Mouse (Mus musculus) liver, embryonic 12.5 days (tissue): Measurements from ENCODE around the gene Plxnc1. TPM values are rescaled to one million over a fixed set of nuclear protein-coding genes. Genes with fewer than 3 reads are reported as not detected.

ENCODE experiments used
- ATAC-seq: fragments of 200-750 bp; cut with Nextera tagmentation; 2 replicates; pipeline ENCODE4 v1.8.0; 2017; ENCODE audit warnings: moderate number of reproducible peaks, mild to moderate bottlenecking, moderate library complexity
- H3K27ac ChIP-seq: fragments of 300-500 bp; sonication (generic); 2 replicates; pipeline ENCODE4 v1.5.1; 2016; ENCODE audit warnings: mild to moderate bottlenecking
- H3K27me3 ChIP-seq: fragments of 300-500 bp; sonication (generic); replicated peaks from 2 replicates; pipeline ENCODE4 v1.6.1; 2016; ENCODE audit warnings: mild to moderate bottlenecking, moderate library complexity
- H3K36me3 ChIP-seq: fragments of 300-500 bp; sonication (generic); 2 replicates; pipeline ENCODE4 v1.6.1; 2016; ENCODE audit warnings: mild to moderate bottlenecking, moderate library complexity
- H3K4me1 ChIP-seq: fragments of 300-500 bp; sonication (generic); 2 replicates; pipeline ENCODE4 v1.6.1; 2016
- H3K4me2 ChIP-seq: fragments of 300-500 bp; sonication (generic); 2 replicates; pipeline ENCODE4 v1.6.1; 2016; ENCODE audit warnings: mild to moderate bottlenecking, moderate library complexity
- H3K4me3 ChIP-seq: fragments of 300-500 bp; sonication (generic); 2 replicates; pipeline ENCODE4 v1.5.1; 2016; ENCODE audit warnings: mild to moderate bottlenecking, moderate library complexity
- H3K9ac ChIP-seq: fragments of 300-500 bp; sonication (generic); 2 replicates; pipeline ENCODE4 v1.6.1; 2016; ENCODE audit warnings: mild to moderate bottlenecking, moderate library complexity
- H3K9me3 ChIP-seq: fragments of 300-500 bp; sonication (generic); replicated peaks from 2 replicates; pipeline ENCODE4 v1.6.1; 2016; ENCODE audit warnings: mild to moderate bottlenecking, moderate library complexity
- WGBS: fragments of 180-500 bp; shearing (Covaris S2); methylation state at CpG from one replicate; pipeline ENCODE4 v1.1.7; 2016; ENCODE audit not compliant: insufficient replicate concordance; 5-methylcytosine and 5-hydroxymethylcytosine counted together
- polyA plus RNA-seq: library from polyadenylated mRNA; unstranded; fragments of >200 nt; fragmentation: Nextera tagmentation; extraction: Ambion mirVana; gene quantifications from 2 replicates; pipeline ENCODE4 v1.2.1, GENCODE M21; 2016

Gene Plxnc1
- polyA plus RNA-seq, 1 experiment from 2014 or later, result 4.4 TPM

DNA sequence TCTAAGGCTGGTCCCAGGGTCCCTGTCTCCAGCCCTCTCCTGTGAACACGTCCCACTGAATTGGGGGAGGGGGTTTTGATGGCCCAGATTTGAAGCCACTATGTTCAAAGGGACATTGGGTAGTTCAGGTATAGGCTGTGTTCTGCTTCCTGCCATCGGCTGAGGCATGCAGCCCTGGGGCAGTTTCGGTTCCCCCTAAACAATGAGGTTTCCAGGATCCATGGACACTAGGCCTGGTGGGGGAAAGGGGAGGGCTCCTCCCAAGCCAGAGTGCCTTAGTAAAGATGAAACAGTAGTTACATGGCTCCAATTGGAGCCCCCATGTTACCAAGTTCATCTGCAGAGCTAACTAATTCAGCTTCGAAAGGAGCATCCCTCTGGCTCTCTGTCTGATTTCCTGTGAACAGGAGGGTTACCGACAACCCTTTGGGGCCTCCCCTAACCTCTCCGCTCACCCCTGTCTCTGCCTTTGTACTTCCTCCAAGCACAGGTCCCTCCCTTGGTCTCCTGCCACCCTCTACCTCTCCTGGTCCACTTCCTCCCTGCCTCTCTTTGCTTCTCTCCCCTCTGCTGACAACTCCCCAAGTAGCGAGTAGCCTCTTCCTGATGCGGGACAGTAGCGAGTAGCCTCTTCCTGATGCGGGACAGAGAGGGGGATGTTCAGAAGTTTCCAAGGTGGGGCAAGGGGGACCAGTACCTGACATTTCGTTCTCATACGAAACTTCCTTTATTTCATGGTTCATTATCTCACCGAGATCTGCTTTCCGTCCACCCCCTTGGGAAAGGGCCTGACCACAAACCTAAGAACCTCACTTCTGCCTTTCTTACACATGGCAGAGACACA lies 116.5 kb downstream of the Plxnc1 start:
- WGBS, result 57% methylated on average over 14 of the region's 14 CpGs
- no peak for ATAC-seq
- no peak overlapping the region for H3K27ac ChIP-seq

DNA sequence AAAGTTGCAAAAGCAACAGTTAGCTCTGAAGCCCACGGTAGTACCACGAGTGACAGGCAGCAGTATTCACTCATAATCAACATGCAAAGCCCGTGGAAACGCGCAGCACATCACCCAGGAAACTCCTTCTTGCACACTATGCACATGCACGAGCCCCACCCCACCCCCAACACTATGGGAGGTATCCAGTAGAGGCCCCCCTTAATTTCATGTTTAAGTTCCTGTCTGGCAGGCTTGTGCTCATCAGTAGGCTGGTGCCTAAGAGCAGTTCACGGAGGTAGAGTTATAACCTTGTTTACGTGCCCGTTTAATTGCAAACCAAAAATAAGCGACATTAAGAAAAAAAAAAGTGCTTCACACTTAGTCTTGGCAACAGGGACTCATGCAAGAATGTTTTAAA lies 117.3 kb downstream of the Plxnc1 start:
- no peak overlapping the region for H3K4me2 ChIP-seq
- H3K4me3 ChIP-seq, result no peak overlapping the region
- H3K9ac ChIP-seq, result no peak overlapping the region
- 81% methylated on average over 10 of the region's 10 CpGs for WGBS
- H3K27ac ChIP-seq, result no peak overlapping the region
- H3K9me3 ChIP-seq, result no peaks in the 10 kb centered on the region
- H3K4me1 ChIP-seq, result peaks cover 18% of the 10 kb centered on the region
- no peaks in the 10 kb centered on the region for H3K27me3 ChIP-seq
- ATAC-seq, result no peak
- H3K36me3 ChIP-seq, result peaks cover 21% of the 10 kb centered on the region

More for the DNA sequence above, 116.5 kb downstream of the Plxnc1 start:
- Histone ChIP-seq H3K4me1 (peaks cover 18% of the 10 kb centered on the region), H3K4me3 (no peak overlapping the region), H3K27me3 (no peaks in the 10 kb centered on the region), H3K9ac (no peak overlapping the region), H3K4me2 (no peak overlapping the region), H3K36me3 (peaks cover 29% of the 10 kb centered on the region), H3K9me3 (no peaks in the 10 kb centered on the region)

DNA sequence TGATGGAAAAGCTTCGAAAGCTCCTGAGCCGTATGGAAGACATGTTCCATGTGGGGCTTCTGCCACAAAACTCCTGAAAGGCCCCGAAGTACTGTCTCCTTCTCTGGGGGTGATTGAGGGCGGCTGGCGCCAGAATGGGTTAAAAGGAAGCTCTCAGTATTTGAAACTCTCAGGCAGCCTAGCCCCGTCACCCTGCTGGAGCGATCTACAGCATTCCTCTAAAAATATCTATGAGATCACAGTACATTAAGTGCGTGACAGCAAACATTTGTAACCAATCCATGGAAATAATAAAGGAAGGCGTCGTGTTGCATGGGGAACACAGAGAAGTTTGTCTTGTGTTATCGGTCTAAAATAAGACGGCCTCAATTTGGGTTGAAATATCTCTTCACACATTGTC lies 118.2 kb downstream of the Plxnc1 start:
- no peak overlapping the region for H3K27ac ChIP-seq
- no peak overlapping the region for H3K4me3 ChIP-seq
- WGBS, result 86% methylated on average over 12 of the region's 12 CpGs
- H3K4me2 ChIP-seq, result no peak overlapping the region
- ATAC-seq, result no peak
- H3K4me1 ChIP-seq, result peaks cover 18% of the 10 kb centered on the region
- H3K36me3 ChIP-seq, result peaks cover 15% of the 10 kb centered on the region
- no peak overlapping the region for H3K9ac ChIP-seq
- no peaks in the 10 kb centered on the region for H3K27me3 ChIP-seq
- H3K9me3 ChIP-seq, result no peaks in the 10 kb centered on the region

DNA sequence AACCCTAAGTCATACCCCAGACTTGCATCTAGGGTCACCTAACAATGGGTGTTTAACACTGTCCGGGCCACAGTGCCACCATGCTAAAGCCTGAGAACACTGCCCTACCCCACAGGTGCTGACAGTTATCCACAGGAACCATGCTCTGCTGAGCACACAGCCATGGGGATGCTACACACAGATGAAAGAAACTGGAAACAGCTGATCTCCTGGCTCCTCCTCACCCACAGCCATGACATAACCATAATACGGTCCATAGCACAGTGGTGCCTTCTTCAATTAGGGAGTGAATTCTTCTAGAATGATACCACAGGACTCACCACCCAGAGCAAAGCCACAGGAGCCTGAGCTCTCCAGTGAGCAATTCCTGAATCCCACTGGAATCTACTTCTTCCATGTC lies 118.7 kb downstream of the Plxnc1 start:
- Histone ChIP-seq H3K4me1 (peaks cover 18% of the 10 kb centered on the region), H3K27me3 (no peaks in the 10 kb centered on the region), H3K9ac (no peak overlapping the region), H3K4me2 (no peak overlapping the region), H3K36me3 (peaks cover 12% of the 10 kb centered on the region), H3K27ac (no peak overlapping the region), H3K9me3 (no peaks in the 10 kb centered on the region), H3K4me3 (no peak overlapping the region)
- no peak for ATAC-seq
- WGBS, result 94% methylated on average over 2 of the region's 2 CpGs

DNA sequence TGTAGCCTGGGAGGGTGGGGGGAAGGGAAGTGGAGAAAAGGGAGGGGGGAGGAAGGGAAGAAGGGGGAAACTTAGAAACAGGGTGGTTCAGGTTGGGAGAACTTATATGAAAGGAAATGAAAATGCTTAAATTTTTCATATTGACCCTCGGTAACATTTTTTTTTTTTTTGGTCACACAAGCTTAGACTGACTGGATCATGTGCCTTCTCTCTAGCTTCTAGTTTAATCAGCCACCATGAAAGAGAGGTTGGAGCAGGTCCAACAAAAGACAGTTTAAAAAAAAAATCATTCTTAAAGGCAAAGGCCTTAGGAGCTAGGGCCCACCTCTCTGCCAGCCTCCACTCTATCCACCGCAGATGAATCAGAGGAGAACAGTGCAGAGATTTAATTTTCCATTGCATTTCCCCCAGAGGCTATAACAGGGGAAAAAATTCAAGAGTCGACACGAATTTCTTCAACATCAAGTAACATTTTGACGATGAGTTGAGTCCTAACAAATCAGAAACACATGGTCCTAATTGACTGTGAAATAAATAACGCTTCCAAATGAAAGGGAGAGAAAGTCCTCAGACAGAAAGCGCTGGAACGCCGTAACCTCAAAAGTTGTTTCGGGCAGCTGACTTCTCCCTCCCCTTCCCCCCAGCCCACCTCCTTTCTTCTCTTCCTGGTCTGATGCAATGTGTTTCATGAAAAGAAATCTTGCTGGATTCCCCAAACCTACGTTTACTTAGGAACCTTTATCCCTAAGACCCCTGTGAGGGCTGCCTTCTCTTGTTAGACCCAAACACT lies 120.5 kb downstream of the Plxnc1 start:
- Histone ChIP-seq H3K4me3 (no peak overlapping the region), H3K27ac (no peak overlapping the region), H3K9ac (no peak overlapping the region), H3K4me2 (no peak overlapping the region), H3K4me1 (peaks cover 10% of the 10 kb centered on the region), H3K27me3 (no peaks in the 10 kb centered on the region), H3K9me3 (no peaks in the 10 kb centered on the region), H3K36me3 (peaks cover 12% of the 10 kb centered on the region)
- WGBS, result 70% methylated on average over 11 of the region's 11 CpGs
- no peak for ATAC-seq

DNA sequence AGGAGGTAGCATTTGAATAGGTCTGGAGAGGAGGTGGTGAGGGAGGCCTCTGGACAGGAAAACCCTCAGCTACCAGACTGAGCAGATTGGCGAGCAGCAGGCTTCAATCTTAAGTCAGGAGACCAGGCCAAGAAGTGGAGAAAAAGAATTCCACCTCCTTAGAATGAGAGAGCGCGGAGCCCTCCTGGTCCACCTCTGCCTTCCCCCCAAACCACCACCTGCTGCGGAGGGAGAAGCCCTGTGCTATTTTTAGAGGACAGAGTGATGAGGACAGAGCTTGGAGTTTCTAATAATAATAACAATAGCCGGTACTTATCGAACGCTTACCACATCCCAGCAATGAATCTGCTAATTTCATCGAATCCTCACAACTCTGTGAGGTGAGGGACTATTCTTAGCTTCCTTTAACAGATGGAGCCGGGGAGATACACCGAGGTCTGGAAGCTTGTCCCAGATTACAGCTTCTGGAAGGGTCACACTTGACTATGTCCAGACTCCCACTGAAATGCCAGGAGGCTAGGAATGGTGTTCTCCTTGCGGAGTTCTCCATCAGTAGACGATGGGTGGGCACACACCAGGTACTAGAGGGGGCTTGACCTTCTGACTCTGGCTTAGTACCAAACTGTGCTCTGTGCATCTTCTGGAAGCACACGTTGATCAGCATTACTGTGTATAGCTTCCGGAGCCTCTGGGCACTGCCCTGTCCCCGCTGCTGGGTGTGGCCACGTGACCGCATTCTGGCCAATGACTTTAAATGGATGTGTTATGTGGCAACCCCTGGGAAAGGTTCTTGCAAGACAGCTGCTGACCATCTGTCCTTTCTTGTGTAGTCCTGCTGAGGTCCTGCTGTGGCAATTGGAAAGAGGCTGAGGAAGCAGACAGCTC lies 125.6 kb downstream of the Plxnc1 start:
- H3K9ac ChIP-seq, result no peak overlapping the region
- no peaks in the 10 kb centered on the region for H3K4me1 ChIP-seq
- no peak overlapping the region for H3K4me2 ChIP-seq
- H3K27me3 ChIP-seq, result no peaks in the 10 kb centered on the region
- H3K9me3 ChIP-seq, result no peaks in the 10 kb centered on the region
- ATAC-seq, result no peak
- 84% methylated on average over 17 of the region's 17 CpGs for WGBS
- H3K27ac ChIP-seq, result no peak overlapping the region
- no peaks in the 10 kb centered on the region for H3K36me3 ChIP-seq
- H3K4me3 ChIP-seq, result no peak overlapping the region

DNA sequence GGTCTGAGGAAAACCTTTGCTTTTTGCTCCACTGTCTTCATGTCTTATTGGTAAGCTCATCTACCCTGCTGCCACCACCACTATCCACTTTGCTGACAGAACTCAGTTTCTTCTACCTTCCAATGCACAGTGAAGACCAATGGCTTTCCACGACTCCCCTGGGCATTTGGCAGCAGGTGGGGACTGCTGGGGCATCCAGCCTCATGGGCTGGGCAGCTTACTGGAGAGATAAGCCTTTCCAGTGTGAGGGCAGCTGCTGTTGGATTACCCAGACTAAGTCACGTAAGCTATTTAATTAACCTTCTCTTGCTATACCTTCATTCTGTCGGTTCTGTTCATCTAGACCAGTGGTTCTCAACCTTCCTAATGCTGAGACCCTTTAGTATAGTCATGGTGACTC lies 126.5 kb downstream of the Plxnc1 start:
- H3K4me2 ChIP-seq, result no peak overlapping the region
- no peak overlapping the region for H3K9ac ChIP-seq
- H3K27ac ChIP-seq, result no peak overlapping the region
- no peaks in the 10 kb centered on the region for H3K27me3 ChIP-seq
- ATAC-seq, result no peak
- H3K9me3 ChIP-seq, result no peaks in the 10 kb centered on the region
- no peaks in the 10 kb centered on the region for H3K4me1 ChIP-seq
- H3K4me3 ChIP-seq, result no peak overlapping the region
- WGBS, result 71% methylated on average over 3 of the region's 3 CpGs
- H3K36me3 ChIP-seq, result no peaks in the 10 kb centered on the region

DNA sequence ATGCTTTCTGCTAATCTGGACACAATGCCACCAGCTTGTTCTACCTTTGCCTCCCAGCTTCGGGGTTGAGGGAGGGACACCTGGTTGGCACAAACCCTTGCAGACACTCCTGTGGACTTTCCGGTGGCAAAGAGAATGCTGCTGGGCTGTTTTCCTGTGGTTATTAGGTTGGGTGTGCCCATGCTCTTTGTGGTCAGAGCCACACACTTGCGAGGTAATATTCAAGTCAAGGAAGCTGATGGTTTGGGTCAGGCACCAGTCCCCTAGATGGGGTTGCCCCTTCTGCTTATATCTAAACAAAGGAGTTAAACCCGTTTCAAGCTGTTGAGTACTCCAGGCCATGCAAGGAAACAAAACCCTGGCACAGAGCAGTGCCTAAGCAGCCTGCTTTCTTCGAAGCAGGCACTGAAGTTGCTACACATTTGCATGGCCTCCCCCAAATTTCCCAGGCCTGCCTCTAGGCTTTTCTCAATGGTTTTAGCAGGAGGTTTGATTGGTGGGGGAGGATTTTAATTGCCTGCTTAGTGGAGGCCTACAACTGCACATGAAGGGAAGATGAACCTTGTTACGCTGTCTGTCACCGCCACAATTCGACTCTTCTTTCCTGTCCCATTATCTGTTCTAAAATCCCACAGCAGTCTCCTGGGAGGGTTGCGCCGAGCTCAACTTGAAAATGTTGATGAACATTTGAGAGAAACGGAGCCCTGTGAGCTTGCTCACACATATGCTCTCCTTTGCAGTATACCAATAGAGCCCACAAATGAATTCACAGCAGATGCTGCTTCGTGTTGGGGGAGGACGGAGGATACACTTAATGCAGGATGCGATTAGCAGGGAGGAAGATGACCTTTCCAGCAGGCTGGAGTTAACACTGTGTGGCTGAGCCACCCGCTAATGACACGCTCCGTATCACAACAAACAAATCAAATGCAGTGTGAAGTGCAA lies 132.5 kb downstream of the Plxnc1 start:
- H3K9me3 ChIP-seq, result no peaks in the 10 kb centered on the region
- ATAC-seq, result no peak
- no peak overlapping the region for H3K9ac ChIP-seq
- no peak overlapping the region for H3K27ac ChIP-seq
- H3K27me3 ChIP-seq, result no peaks in the 10 kb centered on the region
- 61% methylated on average over 17 of the region's 17 CpGs for WGBS
- no peaks in the 10 kb centered on the region for H3K36me3 ChIP-seq
- no peak overlapping the region for H3K4me3 ChIP-seq
- peaks cover 30% of the 10 kb centered on the region for H3K4me1 ChIP-seq
- no peak overlapping the region for H3K4me2 ChIP-seq

DNA sequence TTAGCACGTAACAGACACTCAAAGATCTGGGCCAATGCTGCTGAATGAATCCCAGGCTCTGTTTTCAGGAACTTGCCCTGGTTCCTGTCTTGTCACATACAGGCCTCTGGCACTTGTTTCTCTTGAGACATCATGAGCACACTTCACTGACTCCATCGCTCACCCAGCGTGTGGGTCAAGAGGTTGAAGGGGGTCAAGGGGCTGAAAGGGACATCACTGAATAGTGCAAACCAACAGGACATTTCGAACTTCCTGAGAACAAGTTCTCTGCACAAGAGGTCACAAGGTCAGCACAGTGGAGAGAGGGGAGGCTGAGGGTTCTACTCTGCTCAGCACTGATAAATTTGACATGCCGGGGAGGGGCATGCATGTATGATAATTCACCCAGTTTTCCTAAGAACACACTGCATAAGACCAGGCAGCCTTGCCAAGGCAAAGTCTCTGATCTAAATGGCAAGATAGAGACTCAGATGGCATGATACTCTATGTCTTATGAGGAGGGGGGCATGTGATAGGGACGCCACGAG lies 134.6 kb downstream of the Plxnc1 start:
- peak; percentile 35; the same call in 1 of the 2 replicates for ATAC-seq

DNA sequence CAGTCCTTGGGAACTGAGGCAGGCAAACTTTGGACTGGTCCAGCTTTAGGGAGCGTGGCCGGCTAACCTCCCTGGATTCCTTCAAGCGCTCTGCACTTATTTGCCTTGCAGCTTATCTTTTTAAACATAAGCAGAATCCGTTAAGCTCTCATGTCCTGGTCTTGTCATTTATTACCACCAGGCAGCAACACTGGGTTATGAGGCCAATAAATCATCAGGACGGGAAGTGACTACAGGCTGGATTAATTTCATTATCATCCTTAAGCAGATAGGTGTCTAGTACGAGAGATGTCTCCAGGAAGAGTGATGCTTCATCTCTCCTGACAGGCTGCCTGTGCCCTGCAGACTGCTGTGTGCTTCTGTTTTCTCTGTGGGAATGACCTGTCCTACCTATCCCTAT lies 136.4 kb downstream of the Plxnc1 start:
- no peak overlapping the region for H3K4me2 ChIP-seq
- H3K9ac ChIP-seq, result no peak overlapping the region
- peak; percentile 46 for ATAC-seq
- no peak overlapping the region for H3K4me3 ChIP-seq
- WGBS, result 43% methylated on average over 6 of the region's 6 CpGs
- H3K36me3 ChIP-seq, result no peaks in the 10 kb centered on the region
- H3K27me3 ChIP-seq, result no peaks in the 10 kb centered on the region
- no peaks in the 10 kb centered on the region for H3K9me3 ChIP-seq
- H3K27ac ChIP-seq, result no peak overlapping the region
- peaks cover 34% of the 10 kb centered on the region for H3K4me1 ChIP-seq

More for the DNA sequence above, 134.6 kb downstream of the Plxnc1 start:
- Histone ChIP-seq H3K27me3 (no peaks in the 10 kb centered on the region), H3K27ac (no peak overlapping the region), H3K9ac (no peak overlapping the region), H3K4me3 (no peak overlapping the region), H3K4me1 (peaks cover 30% of the 10 kb centered on the region), H3K4me2 (no peak overlapping the region), H3K36me3 (no peaks in the 10 kb centered on the region), H3K9me3 (no peaks in the 10 kb centered on the region)
- 63% methylated on average over 7 of the region's 7 CpGs for WGBS

DNA sequence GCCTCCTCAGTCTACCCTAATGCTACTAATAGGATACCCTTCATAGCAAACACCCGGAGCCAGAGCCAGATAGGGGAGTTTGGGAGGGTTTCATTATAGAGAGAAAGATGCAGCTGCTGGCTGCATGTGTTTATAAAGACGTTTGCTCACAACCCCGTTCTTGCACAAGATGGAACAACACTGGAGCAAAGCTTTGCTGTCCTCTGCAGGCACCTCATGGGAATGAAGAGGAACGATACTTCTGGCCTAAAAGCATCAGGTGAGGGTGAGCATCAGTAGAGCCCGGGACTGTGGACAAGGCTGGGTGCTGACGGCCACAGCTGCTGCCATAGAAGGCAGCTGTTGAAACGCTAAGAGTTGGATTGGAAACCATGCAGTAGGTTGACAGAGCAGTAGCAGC lies 137.3 kb downstream of the Plxnc1 start:
- 67% methylated on average over 7 of the region's 7 CpGs for WGBS
- Histone ChIP-seq H3K9ac (no peak overlapping the region), H3K27me3 (no peaks in the 10 kb centered on the region), H3K9me3 (no peaks in the 10 kb centered on the region), H3K27ac (no peak overlapping the region), H3K4me3 (no peak overlapping the region), H3K36me3 (no peaks in the 10 kb centered on the region), H3K4me2 (no peak overlapping the region), H3K4me1 (peaks cover 34% of the 10 kb centered on the region)
- no peak for ATAC-seq
